Mouse (Mus musculus) CH12.LX (cell line): ENCODE measurements around the gene Aym1. TPM values are rescaled to one million over a fixed set of nuclear protein-coding genes. Genes with fewer than 3 reads are reported as not detected.

Experiments
- DNase-seq: peaks from one replicate; pipeline ENCODE4 v3.0.0-alpha.2; 2013; ENCODE audit errors: extremely low read depth
- H3K27ac ChIP-seq: 2 replicates; pipeline ENCODE4 v1.5.1; 2012; ENCODE audit warnings: low read depth, mild to moderate bottlenecking, control low read depth, moderate library complexity; ENCODE audit not compliant: insufficient read depth
- H3K27me3 ChIP-seq: replicated peaks from 2 replicates; pipeline ENCODE3; 2012; ENCODE audit warnings: inconsistent platforms
- H3K36me3 ChIP-seq, 2 experiments: replicated peaks in 1 of 2; 2 replicates each; pipeline versions ENCODE3 to v1.6.1; 2012; ENCODE audit warnings: inconsistent platforms in 1 of 2, low read length in 1 of 2, mild to moderate bottlenecking in 1 of 2, mixed read lengths in 1 of 2, moderate library complexity in 1 of 2; ENCODE audit not compliant: control insufficient read depth in 1 of 2, insufficient read depth in 1 of 2
- H3K4me1 ChIP-seq, 2 experiments: 2 replicates each; pipeline ENCODE4 v1.6.1; 2012; ENCODE audit warnings: inconsistent platforms in 1 of 2, moderate library complexity in 1 of 2; ENCODE audit not compliant: insufficient read depth in 2 of 2, control insufficient read depth in 1 of 2
- H3K4me2 ChIP-seq: 2 replicates; pipeline ENCODE4 v1.6.1; 2012; ENCODE audit warnings: low read depth, mild to moderate bottlenecking, control low read depth; ENCODE audit not compliant: poor library complexity, insufficient read depth, severe bottlenecking
- H3K4me3 ChIP-seq, 3 experiments: fragments of 150-350 bp in 1 of 3; sonication (generic) in 1 of 3; replicated peaks in 1 of 3; 2 replicates each; pipeline versions ENCODE3 to v1.5.1; 2011 to 2012; ENCODE audit warnings: low read depth in 2 of 3, low read length in 2 of 3, mild to moderate bottlenecking in 2 of 3, moderate library complexity in 2 of 3, control low read depth in 1 of 3, improper control_type of control experiment in 1 of 3, inconsistent platforms in 1 of 3, mixed read lengths in 1 of 3; ENCODE audit not compliant: poor library complexity in 1 of 3
- H3K79me2 ChIP-seq: replicated peaks from 2 replicates; pipeline ENCODE4 v1.6.1; 2012; ENCODE audit warnings: mild to moderate bottlenecking, moderate library complexity; ENCODE audit not compliant: control insufficient read depth, poor library complexity, insufficient read depth, severe bottlenecking; ENCODE audit errors: extremely low read depth
- H3K9ac ChIP-seq: 2 replicates; pipeline ENCODE4 v1.6.1; 2012; ENCODE audit warnings: low read depth, mild to moderate bottlenecking, control low read depth, moderate library complexity; ENCODE audit not compliant: insufficient read depth
- H3K9me3 ChIP-seq: replicated peaks from 2 replicates; pipeline ENCODE3; 2012; ENCODE audit warnings: low read length, inconsistent platforms, mixed read lengths
- BHLHE40 ChIP-seq: IDR thresholded peaks from 2 replicates; pipeline ENCODE4 v1.6.1; 2011; ENCODE audit warnings: mild to moderate bottlenecking, low read depth, low read length, improper control_type of control experiment
- CHD1 ChIP-seq: IDR thresholded peaks from 2 replicates; pipeline ENCODE4 v1.6.1; 2012; ENCODE audit warnings: low read depth, low read length, improper control_type of control experiment, inconsistent platforms
- CHD2 ChIP-seq: IDR thresholded peaks from 2 replicates; pipeline ENCODE4 v1.6.1; 2011; ENCODE audit warnings: low read length, improper control_type of control experiment
- E2F4 ChIP-seq: IDR thresholded peaks from 2 replicates; pipeline ENCODE4 v1.6.1; 2011; ENCODE audit warnings: low read depth, low read length, improper control_type of control experiment; ENCODE audit not compliant: insufficient replicate concordance
- EP300 ChIP-seq: IDR thresholded peaks from 2 replicates; pipeline ENCODE4 v1.6.1; 2011; ENCODE audit warnings: low read length, improper control_type of control experiment
- GABPA ChIP-seq: IDR thresholded peaks from 2 replicates; pipeline ENCODE4 v1.6.1; 2012; ENCODE audit warnings: low read depth, low read length, improper control_type of control experiment, inconsistent platforms; ENCODE audit not compliant: insufficient replicate concordance
- JUN ChIP-seq: IDR thresholded peaks from 2 replicates; pipeline ENCODE4 v1.6.1; 2011; ENCODE audit warnings: low read depth, mild to moderate bottlenecking, low read length, improper control_type of control experiment, moderate library complexity; ENCODE audit not compliant: insufficient read depth
- KAT2A ChIP-seq: IDR thresholded peaks from 2 replicates; pipeline ENCODE4 v1.6.1; 2012; ENCODE audit warnings: low read length, improper control_type of control experiment, inconsistent platforms; ENCODE audit not compliant: insufficient replicate concordance
- MAFK ChIP-seq: IDR thresholded peaks from 2 replicates; pipeline ENCODE4 v1.6.1; 2011; ENCODE audit warnings: low read length, improper control_type of control experiment; ENCODE audit not compliant: insufficient replicate concordance
- MAX ChIP-seq: IDR thresholded peaks from 2 replicates; pipeline ENCODE4 v1.6.1; 2011; ENCODE audit warnings: low read length, improper control_type of control experiment
- MAZ ChIP-seq: IDR thresholded peaks from 2 replicates; pipeline ENCODE4 v1.6.1; 2012; ENCODE audit warnings: low read depth, mild to moderate bottlenecking, inconsistent platforms, low read length, improper control_type of control experiment, moderate library complexity
- MXI1 ChIP-seq: IDR thresholded peaks from 2 replicates; pipeline ENCODE4 v1.6.1; 2011; ENCODE audit warnings: mild to moderate bottlenecking, low read depth, low read length, improper control_type of control experiment
- MYC ChIP-seq: IDR thresholded peaks from 2 replicates; pipeline ENCODE4 v1.6.1; 2011; ENCODE audit warnings: low read depth, mild to moderate bottlenecking, improper control_type of control experiment, low read length
- NELFE ChIP-seq: IDR thresholded peaks from 2 replicates; pipeline ENCODE4 v1.6.1; 2011; ENCODE audit warnings: low read depth, low read length, improper control_type of control experiment
- PAX5 ChIP-seq: IDR thresholded peaks from 2 replicates; pipeline ENCODE4 v1.6.1; 2012; ENCODE audit warnings: low read length, inconsistent platforms, mixed read lengths
- RCOR1 ChIP-seq: conservative IDR thresholded peaks from 2 replicates; pipeline ENCODE4 v1.6.1; 2012; ENCODE audit warnings: low read depth, mild to moderate bottlenecking, inconsistent platforms, low read length, improper control_type of control experiment
- SIN3A ChIP-seq: IDR thresholded peaks from 2 replicates; pipeline ENCODE4 v1.6.1; 2012; ENCODE audit warnings: low read length, improper control_type of control experiment, inconsistent platforms
- SMC3 ChIP-seq: IDR thresholded peaks from 2 replicates; pipeline ENCODE4 v1.6.1; 2011; ENCODE audit warnings: low read depth, low read length, improper control_type of control experiment
- TBP ChIP-seq: conservative IDR thresholded peaks from 2 replicates; pipeline ENCODE4 v1.6.1; 2011; ENCODE audit warnings: low read depth, low read length, improper control_type of control experiment
- USF1 ChIP-seq: IDR thresholded peaks from 2 replicates; pipeline ENCODE4 v1.6.1; 2014; ENCODE audit warnings: low read depth, mild to moderate bottlenecking, inconsistent platforms, low read length, improper control_type of control experiment
- USF2 ChIP-seq: conservative IDR thresholded peaks from 2 replicates; pipeline ENCODE4 v1.6.1; 2011; ENCODE audit warnings: low read depth, low read length, improper control_type of control experiment
- ZMIZ1 ChIP-seq: IDR thresholded peaks from 2 replicates; pipeline ENCODE4 v1.6.1; 2012; ENCODE audit warnings: low read depth, mild to moderate bottlenecking, inconsistent platforms, low read length, improper control_type of control experiment
- dilution Hi-C: fragments of 300-500 bp; cut with MboI; formaldehyde crosslinking; loops from 2 replicates; pipeline ENCODE4 v1.14.3; 2020; ENCODE audit warnings: low sequenced_read_pairs; ENCODE audit not compliant: extremely low pct_unique_long_range_greater_than_20kb, extremely low pct_ligation_motif_present
- in situ Hi-C: fragments of 300-500 bp; cut with MboI; formaldehyde crosslinking; loops from 3 replicates; pipeline ENCODE4 v1.14.3; 2019; ENCODE audit warnings: low sequenced_read_pairs, low pct_ligation_motif_present, low pct_unique_long_range_greater_than_20kb, mixed read lengths
- polyA plus RNA-seq: library from polyadenylated mRNA; unstranded; fragments of >175 nt; gene quantifications from 2 replicates; pipeline ENCODE4 v1.2.1, GENCODE M21; 2012; ENCODE audit warnings: low read depth; ENCODE audit not compliant: insufficient read length
- total RNA-seq, 2 experiments: library from RNA; depleted of rRNA; stranded (reverse); fragments of 300-350 nt in 1 of 2; fragments of >200 nt in 1 of 2; gene quantifications; 2 replicates each; pipeline ENCODE4 v1.2.3; 2012 to 2014

Gene Aym1
- total and polyA plus RNA-seq, 3 experiments: not detected

GRCm38 (mm10) chr5:113354311-113354710 is 2.8 kb upstream of the Aym1 start:
- H3K4me1 ChIP-seq: no peaks in the 10 kb centered on the region
- no peak overlapping the region for H3K4me3 ChIP-seq
- no peaks in the 10 kb centered on the region for H3K36me3 ChIP-seq
- peaks cover 53% of the 10 kb centered on the region for H3K27me3 ChIP-seq
- no peak for TF ChIP-seq MAZ
- no peak for TF ChIP-seq CHD2
- TF ChIP-seq MYC: no peak
- TF ChIP-seq KAT2A: no peak
- no peak for TF ChIP-seq MAFK
- TF ChIP-seq BHLHE40: no peak
- no peak for TF ChIP-seq RCOR1
- no peak for TF ChIP-seq EP300
- no peak for TF ChIP-seq MXI1
- TF ChIP-seq SMC3: no peak
- TF ChIP-seq E2F4: no peak
- TF ChIP-seq PAX5: no peak
- TF ChIP-seq USF2: no peak
- no peak for TF ChIP-seq JUN
- TF ChIP-seq NELFE: no peak
- no peak for TF ChIP-seq MAX
- TF ChIP-seq TBP: no peak
- TF ChIP-seq, all 38 proteins: peak for 0
- in situ Hi-C loops: no loop called here
- no peak overlapping the region for H3K9ac ChIP-seq
- no peak overlapping the region for H3K4me2 ChIP-seq
- no peak overlapping the region for H3K27ac ChIP-seq
- no peaks in the 10 kb centered on the region for H3K9me3 ChIP-seq
- DNase-seq: no peak
- no peaks in the 10 kb centered on the region for H3K79me2 ChIP-seq
- dilution Hi-C loops: no loop called here

- Histone ChIP-seq H3K27me3 (peaks cover 60% of the 10 kb centered on the region), H3K9ac (no peak overlapping the region), H3K4me3 (no peak overlapping the region), H3K4me1 (no peaks in the 10 kb centered on the region), H3K4me2 (no peak overlapping the region), H3K36me3 (no peaks in the 10 kb centered on the region), H3K9me3 (no peaks in the 10 kb centered on the region), H3K27ac (no peak overlapping the region), H3K79me2 (no peaks in the 10 kb centered on the region)
- TF ChIP-seq NELFE (no peak), CHD1 (no peak), E2F4 (no peak), MXI1 (no peak), USF1 (no peak), SIN3A (no peak), TBP (no peak), ZMIZ1 (no peak), MAFK (no peak), PAX5 (no peak), GABPA (no peak), EP300 (no peak), SMC3 (no peak), BHLHE40 (no peak)
- dilution Hi-C loops (no loop called here), in situ Hi-C loops (no loop called here)
- no peak for DNase-seq
Measured at GRCm38 (mm10) chr5:113357656-113358055, 562 bp downstream of the Aym1 start.
